Mouse (Mus musculus) liver, embryonic 12.5 days (tissue): ENCODE results near the gene Msrb2. TPM values are rescaled to one million over a fixed set of nuclear protein-coding genes. Genes with fewer than 3 reads are reported as not detected.

Source experiments
- ATAC-seq: fragments of 200-750 bp; cut with Nextera tagmentation; 2 replicates; pipeline ENCODE4 v1.8.0; 2017; ENCODE audit warnings: moderate number of reproducible peaks, mild to moderate bottlenecking, moderate library complexity
- H3K27ac ChIP-seq: fragments of 300-500 bp; sonication (generic); 2 replicates; pipeline ENCODE4 v1.5.1; 2016; ENCODE audit warnings: mild to moderate bottlenecking
- H3K27me3 ChIP-seq: fragments of 300-500 bp; sonication (generic); replicated peaks from 2 replicates; pipeline ENCODE4 v1.6.1; 2016; ENCODE audit warnings: mild to moderate bottlenecking, moderate library complexity
- H3K36me3 ChIP-seq: fragments of 300-500 bp; sonication (generic); 2 replicates; pipeline ENCODE4 v1.6.1; 2016; ENCODE audit warnings: mild to moderate bottlenecking, moderate library complexity
- H3K4me1 ChIP-seq: fragments of 300-500 bp; sonication (generic); 2 replicates; pipeline ENCODE4 v1.6.1; 2016
- H3K4me2 ChIP-seq: fragments of 300-500 bp; sonication (generic); 2 replicates; pipeline ENCODE4 v1.6.1; 2016; ENCODE audit warnings: mild to moderate bottlenecking, moderate library complexity
- H3K4me3 ChIP-seq: fragments of 300-500 bp; sonication (generic); 2 replicates; pipeline ENCODE4 v1.5.1; 2016; ENCODE audit warnings: mild to moderate bottlenecking, moderate library complexity
- H3K9ac ChIP-seq: fragments of 300-500 bp; sonication (generic); 2 replicates; pipeline ENCODE4 v1.6.1; 2016; ENCODE audit warnings: mild to moderate bottlenecking, moderate library complexity
- H3K9me3 ChIP-seq: fragments of 300-500 bp; sonication (generic); replicated peaks from 2 replicates; pipeline ENCODE4 v1.6.1; 2016; ENCODE audit warnings: mild to moderate bottlenecking, moderate library complexity
- WGBS: fragments of 180-500 bp; shearing (Covaris S2); methylation state at CpG from one replicate; pipeline ENCODE4 v1.1.7; 2016; ENCODE audit not compliant: insufficient replicate concordance; 5-methylcytosine and 5-hydroxymethylcytosine counted together
- polyA plus RNA-seq: library from polyadenylated mRNA; unstranded; fragments of >200 nt; fragmentation: Nextera tagmentation; extraction: Ambion mirVana; gene quantifications from 2 replicates; pipeline ENCODE4 v1.2.1, GENCODE M21; 2016

The Msrb2 gene
- polyA plus RNA-seq, 1 experiment from 2014 or later, result 11.2 TPM

DNA sequence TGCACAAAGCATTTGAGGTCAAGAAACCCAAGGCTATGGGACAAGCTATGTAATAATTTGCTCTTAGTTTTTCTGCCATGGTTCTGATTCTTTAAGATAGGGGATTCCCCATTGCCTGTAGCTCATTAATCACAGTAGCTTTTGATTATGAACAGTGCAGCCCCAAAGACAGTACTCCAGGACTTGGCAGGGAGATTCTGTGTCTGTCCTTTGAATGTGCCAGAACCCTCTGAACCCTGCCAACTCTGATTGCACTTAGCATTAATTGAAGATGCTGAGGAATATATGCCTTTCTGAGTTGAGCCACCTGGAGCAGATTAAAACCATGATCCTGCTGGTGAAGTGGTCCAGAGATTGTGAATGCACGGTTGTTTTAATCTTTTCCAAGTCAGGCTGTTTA is 8.4 kb upstream of the Msrb2 start:
- H3K9ac ChIP-seq, result no peak overlapping the region
- H3K4me2 ChIP-seq, result no peak overlapping the region
- no peaks in the 10 kb centered on the region for H3K4me1 ChIP-seq
- H3K27me3 ChIP-seq, result no peaks in the 10 kb centered on the region
- no peak overlapping the region for H3K4me3 ChIP-seq
- H3K27ac ChIP-seq, result no peak overlapping the region
- 65% methylated on average over 1 of the region's 1 CpGs for WGBS
- H3K9me3 ChIP-seq, result no peaks in the 10 kb centered on the region
- no peak for ATAC-seq
- no peaks in the 10 kb centered on the region for H3K36me3 ChIP-seq

DNA sequence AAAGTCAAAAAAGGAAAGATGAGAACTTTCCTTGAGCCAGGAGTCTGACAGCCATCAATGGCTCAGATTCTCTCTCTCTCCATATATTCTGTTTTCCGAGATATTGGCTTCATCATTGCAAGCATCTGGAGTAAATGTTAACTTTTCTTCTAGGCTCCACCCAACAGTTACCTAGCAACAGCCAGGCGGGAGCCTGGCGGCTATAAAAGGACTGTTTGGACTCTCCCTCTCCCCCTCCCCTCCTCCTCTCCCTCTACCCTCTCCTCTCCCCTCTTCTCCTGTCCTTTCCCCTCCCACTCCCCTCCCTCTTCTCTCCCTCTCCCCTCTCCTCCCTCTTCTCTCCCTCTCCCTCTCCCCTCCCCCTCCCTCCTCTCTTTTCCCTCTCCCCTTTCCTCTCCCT is 4.8 kb upstream of the Msrb2 start:
- no peak overlapping the region for H3K9ac ChIP-seq
- no peak overlapping the region for H3K27ac ChIP-seq
- H3K4me1 ChIP-seq, result peaks cover 7% of the 10 kb centered on the region; the same call in 1 of the 2 replicates
- H3K27me3 ChIP-seq, result no peaks in the 10 kb centered on the region
- H3K36me3 ChIP-seq, result no peaks in the 10 kb centered on the region
- H3K9me3 ChIP-seq, result no peaks in the 10 kb centered on the region
- ATAC-seq, result no peak
- H3K4me3 ChIP-seq, result no peak overlapping the region
- 40% methylated on average over 3 of the region's 3 CpGs for WGBS
- no peak overlapping the region for H3K4me2 ChIP-seq

DNA sequence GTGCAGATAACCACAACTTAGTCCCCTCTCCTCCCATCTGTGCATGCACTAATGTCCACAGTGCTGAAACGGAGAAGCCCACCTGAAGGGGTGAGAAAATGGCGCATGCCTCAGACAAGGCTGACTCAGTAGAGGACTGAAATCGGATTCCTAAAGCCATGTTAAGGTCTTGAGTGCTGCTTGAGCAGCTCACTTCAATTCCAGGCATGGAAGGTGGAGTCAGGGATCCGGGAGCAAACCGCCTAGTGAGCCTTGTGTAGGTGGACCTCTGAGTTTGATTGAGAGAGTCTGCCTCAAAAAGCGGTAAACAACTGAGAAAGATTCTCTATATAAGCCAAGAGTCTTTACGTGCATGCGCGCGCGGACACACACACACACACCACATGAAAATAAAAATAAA is 4.1 kb upstream of the Msrb2 start:
- Histone ChIP-seq H3K36me3 (no peaks in the 10 kb centered on the region), H3K27me3 (no peaks in the 10 kb centered on the region), H3K4me2 (no peak overlapping the region), H3K4me3 (no peak overlapping the region), H3K27ac (no peak overlapping the region), H3K9me3 (no peaks in the 10 kb centered on the region), H3K9ac (no peak overlapping the region), H3K4me1 (peaks cover 10% of the 10 kb centered on the region; the same call in 1 of the 2 replicates)
- WGBS, result 72% methylated on average over 11 of the region's 11 CpGs
- no peak for ATAC-seq

GRCm38 (mm10) chr2:19373695-19374094 is 2.5 kb downstream of the Msrb2 start:
- H3K4me1 ChIP-seq, result peaks cover 12% of the 10 kb centered on the region; the same call in 1 of the 2 replicates
- no peak overlapping the region for H3K9ac ChIP-seq
- H3K4me2 ChIP-seq, result no peak overlapping the region
- H3K9me3 ChIP-seq, result no peaks in the 10 kb centered on the region
- H3K4me3 ChIP-seq, result no peak overlapping the region
- no peak for ATAC-seq
- H3K27ac ChIP-seq, result no peak overlapping the region
- H3K36me3 ChIP-seq, result 0 out of 2 replicates have a peak, but pooled peaks cover 3% of the 10 kb centered on the region
- H3K27me3 ChIP-seq, result no peaks in the 10 kb centered on the region
- WGBS, result 74% methylated on average over 7 of the region's 7 CpGs

DNA sequence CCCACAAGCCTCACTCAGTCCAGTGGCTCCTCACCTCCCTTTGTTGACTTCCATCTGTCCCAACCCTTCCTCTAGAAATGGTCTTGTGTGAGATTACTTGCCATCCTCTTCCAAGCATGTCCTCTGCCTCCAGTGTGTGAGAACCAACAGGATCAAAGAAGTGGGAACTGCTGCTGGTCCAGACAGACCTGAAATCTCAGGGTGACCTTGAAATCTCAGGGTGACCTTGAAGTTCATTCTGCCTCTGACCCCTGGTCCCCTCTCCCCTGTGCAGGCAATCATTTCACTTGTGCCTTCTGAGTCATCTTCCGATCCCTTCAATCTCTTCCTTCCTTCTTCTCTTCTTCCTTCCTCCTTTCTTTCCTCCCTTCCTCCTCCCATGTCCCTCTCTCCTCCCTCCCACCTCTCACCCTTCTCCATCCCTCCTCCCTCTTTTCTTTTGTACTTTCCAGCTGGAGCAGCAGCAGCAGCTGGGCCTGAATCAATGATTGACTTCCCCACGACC is 9.3 kb downstream of the Msrb2 start:
- no peaks in the 10 kb centered on the region for H3K9me3 ChIP-seq
- H3K4me1 ChIP-seq, result no peaks in the 10 kb centered on the region
- WGBS, result 61% methylated on average over 2 of the region's 2 CpGs
- no peaks in the 10 kb centered on the region for H3K27me3 ChIP-seq
- no peak overlapping the region for H3K27ac ChIP-seq
- no peak for ATAC-seq
- H3K9ac ChIP-seq, result no peak overlapping the region
- 0 out of 2 replicates have a peak, but pooled peaks cover 6% of the 10 kb centered on the region for H3K36me3 ChIP-seq
- H3K4me3 ChIP-seq, result no peak overlapping the region
- no peak overlapping the region for H3K4me2 ChIP-seq

DNA sequence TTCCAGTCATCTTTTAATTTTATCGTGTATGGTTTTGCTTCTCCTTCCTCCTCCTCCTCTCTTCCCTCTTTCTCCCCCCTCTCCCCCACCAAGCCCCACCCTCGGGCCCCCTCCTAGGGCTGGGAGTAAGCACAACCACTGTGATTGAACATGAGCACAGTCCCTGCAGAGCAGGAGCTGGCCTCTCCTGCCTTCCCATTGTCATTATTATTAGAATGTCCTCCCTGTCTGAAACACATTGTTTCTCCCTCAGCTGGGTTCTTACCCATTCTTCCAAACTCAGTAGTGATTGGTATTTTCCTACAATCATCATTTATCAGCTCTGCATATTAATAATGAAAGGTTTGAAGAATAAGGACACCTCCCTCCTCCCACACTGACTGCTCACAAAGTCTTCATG is 9.7 kb downstream of the Msrb2 start:
- Histone ChIP-seq H3K4me2 (no peak overlapping the region), H3K9me3 (no peaks in the 10 kb centered on the region), H3K4me1 (no peaks in the 10 kb centered on the region), H3K27ac (no peak overlapping the region), H3K36me3 (0 out of 2 replicates have a peak, but pooled peaks cover 6% of the 10 kb centered on the region), H3K9ac (no peak overlapping the region), H3K27me3 (no peaks in the 10 kb centered on the region), H3K4me3 (no peak overlapping the region)
- no peak for ATAC-seq
- 44% methylated on average over 2 of the region's 2 CpGs for WGBS

DNA sequence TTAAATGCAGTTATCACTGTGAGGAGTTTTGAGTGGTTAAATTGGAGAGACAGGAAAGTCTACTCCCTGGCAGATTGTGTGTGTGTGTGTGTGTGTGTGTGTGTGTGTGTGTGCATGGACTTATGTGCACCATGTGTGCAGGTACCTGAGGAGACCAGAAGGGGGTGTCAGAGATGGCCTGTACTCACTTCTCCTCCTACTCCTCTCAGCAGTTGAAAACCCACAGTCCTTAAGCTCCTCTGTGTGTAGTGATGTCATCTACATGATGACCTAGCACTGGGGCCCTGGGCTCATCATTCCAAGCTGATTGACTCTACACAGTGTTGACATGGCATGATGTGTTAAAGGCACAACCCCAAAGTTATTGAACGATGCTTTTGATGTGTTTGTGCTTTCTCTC is 11.0 kb downstream of the Msrb2 start:
- H3K4me2 ChIP-seq, result no peak overlapping the region
- H3K36me3 ChIP-seq, result 0 out of 2 replicates have a peak, but pooled peaks cover 6% of the 10 kb centered on the region
- 58% methylated on average over 1 of the region's 1 CpGs for WGBS
- no peaks in the 10 kb centered on the region for H3K27me3 ChIP-seq
- H3K9me3 ChIP-seq, result no peaks in the 10 kb centered on the region
- no peak overlapping the region for H3K27ac ChIP-seq
- H3K4me3 ChIP-seq, result no peak overlapping the region
- H3K4me1 ChIP-seq, result no peaks in the 10 kb centered on the region
- no peak overlapping the region for H3K9ac ChIP-seq
- no peak for ATAC-seq

- ATAC-seq, result no peak
These were observed 11.8 kb downstream of the Msrb2 start for GRCm38 (mm10) chr2:19383006-19383405.

DNA sequence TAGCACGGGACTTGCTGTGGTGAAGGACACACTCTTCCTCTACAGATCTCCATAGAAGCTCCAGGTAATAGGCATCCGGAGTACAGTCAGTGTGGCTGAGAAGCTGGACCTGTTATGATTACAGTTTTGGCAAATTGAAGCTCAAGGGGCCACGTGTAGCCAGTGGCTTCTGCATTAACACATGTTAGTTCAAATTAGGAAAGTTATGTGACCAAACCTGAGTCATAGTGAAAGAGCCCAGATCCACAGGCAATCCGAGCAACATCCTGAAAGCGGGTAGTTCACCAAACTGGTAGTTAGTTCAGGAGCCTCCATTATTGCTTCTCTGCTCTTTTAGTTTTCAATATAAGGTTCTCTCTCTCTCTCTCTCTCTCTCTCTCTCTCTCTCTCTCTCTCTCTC is 14.5 kb downstream of the Msrb2 start:
- no peak for ATAC-seq
- H3K27me3 ChIP-seq, result no peaks in the 10 kb centered on the region
- H3K4me1 ChIP-seq, result no peaks in the 10 kb centered on the region
- H3K4me3 ChIP-seq, result no peak overlapping the region
- H3K4me2 ChIP-seq, result no peak overlapping the region
- H3K9ac ChIP-seq, result no peak overlapping the region
- 81% methylated on average over 5 of the region's 5 CpGs for WGBS
- H3K9me3 ChIP-seq, result no peaks in the 10 kb centered on the region
- no peak overlapping the region for H3K27ac ChIP-seq
- 0 out of 2 replicates have a peak, but pooled peaks cover 3% of the 10 kb centered on the region for H3K36me3 ChIP-seq

More at GRCm38 (mm10) chr2:19383006-19383405, 11.8 kb downstream of the Msrb2 start:
- Histone ChIP-seq H3K27me3 (no peaks in the 10 kb centered on the region), H3K36me3 (0 out of 2 replicates have a peak, but pooled peaks cover 6% of the 10 kb centered on the region), H3K9me3 (no peaks in the 10 kb centered on the region), H3K9ac (no peak overlapping the region), H3K27ac (no peak overlapping the region), H3K4me1 (no peaks in the 10 kb centered on the region), H3K4me3 (no peak overlapping the region), H3K4me2 (no peak overlapping the region)
- WGBS, result 63% methylated on average over 4 of the region's 4 CpGs

GRCm38 (mm10) chr2:19388329-19389103 is 17.3 kb downstream of the Msrb2 start:
- no peaks in the 10 kb centered on the region for H3K27me3 ChIP-seq
- H3K4me1 ChIP-seq, result no peaks in the 10 kb centered on the region
- no peaks in the 10 kb centered on the region for H3K9me3 ChIP-seq
- no peak overlapping the region for H3K4me2 ChIP-seq
- WGBS, result 42% methylated on average over 12 of the region's 12 CpGs
- H3K4me3 ChIP-seq, result no peak overlapping the region
- ATAC-seq, result peak; percentile 63; the same call in 1 of the 2 replicates
- H3K36me3 ChIP-seq, result no peaks in the 10 kb centered on the region
- no peak overlapping the region for H3K9ac ChIP-seq
- H3K27ac ChIP-seq, result peak overlapping the region; percentile 53; the same call in 1 of the 2 replicates

DNA sequence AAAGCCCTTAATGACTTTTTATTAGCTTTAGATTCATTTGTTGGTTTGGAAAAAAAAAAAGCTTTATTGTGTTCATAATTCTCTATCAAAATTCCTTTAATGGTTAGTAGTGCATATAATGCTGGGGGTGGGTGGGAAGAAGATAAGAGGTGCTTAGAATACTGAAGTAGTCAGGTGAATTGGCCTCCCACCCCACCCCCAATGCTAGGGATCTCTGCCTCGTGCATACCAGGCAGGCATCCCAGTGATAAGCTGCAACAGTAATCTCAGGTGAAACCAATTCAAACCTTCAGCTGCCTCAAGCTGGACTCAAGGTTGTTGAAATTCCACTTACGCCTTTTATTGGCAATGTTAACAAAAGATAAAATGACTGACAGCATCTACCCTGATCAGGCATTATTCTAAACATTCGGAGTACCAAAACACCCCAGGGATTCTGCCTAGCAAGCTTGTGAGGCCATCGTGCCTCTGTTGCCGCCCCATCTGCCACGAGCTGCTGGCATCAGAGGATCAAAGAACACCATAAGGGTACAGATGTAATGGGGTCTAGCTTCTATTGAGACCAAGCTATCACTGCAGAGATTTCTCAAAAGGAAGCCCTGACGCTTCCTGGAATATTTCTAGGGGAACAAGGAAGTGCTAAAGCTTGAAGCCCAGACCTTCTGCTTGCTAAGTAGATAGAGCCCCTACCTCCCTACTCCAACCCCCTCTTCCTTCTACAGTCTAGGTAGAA is 19.3 kb downstream of the Msrb2 start:
- Histone ChIP-seq H3K4me1 (no peaks in the 10 kb centered on the region), H3K9me3 (no peaks in the 10 kb centered on the region), H3K27ac (no peak overlapping the region), H3K27me3 (no peaks in the 10 kb centered on the region), H3K4me3 (no peak overlapping the region), H3K36me3 (0 out of 2 replicates have a peak, but pooled peaks cover 4% of the 10 kb centered on the region), H3K4me2 (no peak overlapping the region), H3K9ac (no peak overlapping the region)
- ATAC-seq, result no peak
- 63% methylated on average over 7 of the region's 7 CpGs for WGBS

- Histone ChIP-seq H3K27ac (no peak overlapping the region), H3K36me3 (0 out of 2 replicates have a peak, but pooled peaks cover 4% of the 10 kb centered on the region), H3K9ac (no peak overlapping the region), H3K27me3 (no peaks in the 10 kb centered on the region), H3K4me1 (no peaks in the 10 kb centered on the region), H3K4me2 (no peak overlapping the region), H3K9me3 (no peaks in the 10 kb centered on the region), H3K4me3 (no peak overlapping the region)
- 88% methylated on average over 3 of the region's 3 CpGs for WGBS
- ATAC-seq, result no peak
These were observed 20.4 kb downstream of the Msrb2 start for GRCm38 (mm10) chr2:19391649-19392048.
